Mouse (Mus musculus) bone marrow macrophage, adult 2 months (primary cell): ENCODE results near the gene Foxc1.

Experiments used
- CTCF ChIP-seq: IDR thresholded peaks from 2 replicates; pipeline ENCODE4 v1.5.1; 2012; ENCODE audit warnings: low read depth, mild to moderate bottlenecking, low read length, moderate library complexity
- POLR2A ChIP-seq: IDR thresholded peaks from 2 replicates; pipeline ENCODE4 v1.6.1; 2012; ENCODE audit warnings: mild to moderate bottlenecking, low read depth, low read length, borderline replicate concordance

- TF ChIP-seq POLR2A (no peak), CTCF (no peak)
Observed at GRCm38 (mm10) chr13:31798075-31798474, 8.4 kb upstream of the Foxc1 start.
